Mouse (Mus musculus): ENCODE measurements at regions not wholly inside any gene's neighbourhood (a gene's known extent, or its start where the extent isn't known, plus 50 kb on each side); places are given as distances from the start of the nearest gene placed in this dataset.
"Not testable (repeated sequence)": the region's sequence is repeated elsewhere in the genome, so short reads cannot be mapped to it uniquely, and the experiment has no call there.

- DNase-seq (ENCODE audit: low read depth, low spot score): no peak
Observed at GRCm38 (mm10) chr3:5806947-5807575, 56.5 kb downstream of the Gm8797 start.

- no peak for DNase-seq (ENCODE audit: low read depth, low spot score)
Observed at GRCm38 (mm10) chr3:5811071-5811590, 60.5 kb downstream of the Gm8797 start.

GRCm38 (mm10) chr3:5820243-5820642, 69.6 kb downstream of the Gm8797 start:
- not testable (repeated sequence) for DNase-seq (ENCODE audit: low read depth, low spot score)

GRCm38 (mm10) chr3:5860237-5860636, 109.6 kb downstream of the Gm8797 start:
- DNase-seq (ENCODE audit: low read depth, low spot score): not testable (repeated sequence)

GRCm38 (mm10) chr3:5870407-5870806, 119.8 kb downstream of the Gm8797 start:
- DNase-seq (ENCODE audit: low read depth, low spot score): no peak

- DNase-seq (ENCODE audit: low read depth, low spot score): no peak
Observed at GRCm38 (mm10) chr3:5879113-5879512, 128.5 kb downstream of the Gm8797 start.

- DNase-seq (ENCODE audit: low read depth, low spot score): no peak
Observed at GRCm38 (mm10) chr3:5917536-5917935, 166.9 kb downstream of the Gm8797 start.

- not testable (repeated sequence) for DNase-seq (ENCODE audit: low read depth, low spot score)
Observed at GRCm38 (mm10) chr3:5950243-5950642, 199.6 kb downstream of the Gm8797 start.

- not testable (repeated sequence) for DNase-seq (ENCODE audit: low read depth, low spot score)
Observed at GRCm38 (mm10) chr3:5989011-5989645, 238.5 kb downstream of the Gm8797 start.

GRCm38 (mm10) chr3:6004423-6004822, 253.8 kb downstream of the Gm8797 start:
- no peak for DNase-seq (ENCODE audit: low read depth, low spot score)

GRCm38 (mm10) chr3:6018749-6019148, 268.1 kb downstream of the Gm8797 start:
- peak; percentile 0 for DNase-seq (ENCODE audit: low read depth, low spot score)

- DNase-seq (ENCODE audit: low read depth, low spot score): not testable (repeated sequence)
Observed at GRCm38 (mm10) chr3:6041325-6041724, 290.7 kb downstream of the Gm8797 start.

GRCm38 (mm10) chr3:6049472-6050045, 299.0 kb downstream of the Gm8797 start:
- no peak for DNase-seq (ENCODE audit: low read depth, low spot score)

- DNase-seq (ENCODE audit: low read depth, low spot score): no peak
Observed at GRCm38 (mm10) chr3:6051901-6052300, 301.3 kb downstream of the Gm8797 start.

GRCm38 (mm10) chr3:6083855-6084254, 333.2 kb downstream of the Gm8797 start:
- no peak for DNase-seq (ENCODE audit: low read depth, low spot score)

- no peak for DNase-seq (ENCODE audit: low read depth, low spot score)
Observed at GRCm38 (mm10) chr3:6087267-6087666, 336.7 kb downstream of the Gm8797 start.

- no peak for DNase-seq (ENCODE audit: low read depth, low spot score)
Observed at GRCm38 (mm10) chr3:6093931-6094330, 343.3 kb downstream of the Gm8797 start.

GRCm38 (mm10) chr3:6094410-6094809, 343.8 kb downstream of the Gm8797 start:
- DNase-seq (ENCODE audit: low read depth, low spot score): not testable (repeated sequence)

- no peak for DNase-seq (ENCODE audit: low read depth, low spot score)
Observed at GRCm38 (mm10) chr3:6100863-6101262, 350.3 kb downstream of the Gm8797 start.

GRCm38 (mm10) chr3:6102866-6103265, 352.3 kb downstream of the Gm8797 start:
- no peak for DNase-seq (ENCODE audit: low read depth, low spot score)

GRCm38 (mm10) chr3:6106659-6107058, 356.1 kb downstream of the Gm8797 start:
- peak; percentile 5 for DNase-seq (ENCODE audit: low read depth, low spot score)

- no peak for DNase-seq (ENCODE audit: low read depth, low spot score)
Observed at GRCm38 (mm10) chr3:6107377-6108155, 357.0 kb downstream of the Gm8797 start.

Data from telencephalon, adult 2 months (tissue).